Mouse (Mus musculus) left cerebral cortex, postnatal 25 days (tissue): ENCODE data around the gene Hsd17b11. TPM values are rescaled to one million over a fixed set of nuclear protein-coding genes. Genes with fewer than 3 reads are reported as not detected.
"Not testable (repeated sequence)": the region's sequence is repeated elsewhere in the genome, so short reads cannot be mapped to it uniquely, and the experiment has no call there.

Source experiments
- DNase-seq, 2 experiments: peaks; one replicate each; pipeline ENCODE4 v3.0.0; 2022; ENCODE audit warnings: low spot score in 2 of 2, mixed read lengths in 1 of 2
- intact Hi-C: fragments of 180-260 bp; cut with DNase I; formaldehyde crosslinking; loops from one replicate; pipeline ENCODE4 v1.15.1; 2025
- total RNA-seq, 2 experiments: library from RNA; stranded (reverse); gene quantifications; 2 replicates each; pipeline ENCODE4 v1.2.3; 2021

Hsd17b11 gene
- total RNA-seq, 2 experiments from 2014 or later, result 38.2 to 39.8 TPM

GRCm38 (mm10) chr5:103998739-103999138, 23.0 kb downstream of the Hsd17b11 start:
- intact Hi-C loops, result loop anchor here (1.0 to 2.0 kb wide), 2 partner anchors 41 to 342 kb away; no protein-coding TSS in a partner anchor
- DNase-seq, result peak; percentile 36

GRCm38 (mm10) chr5:103995181-103995580, 26.5 kb downstream of the Hsd17b11 start:
- peak in 1 of 2 experiments; percentile 37 for DNase-seq
- intact Hi-C loops, result no loop called here

GRCm38 (mm10) chr5:103994669-103995068, 27.1 kb downstream of the Hsd17b11 start:
- DNase-seq, result no peak
- intact Hi-C loops, result no loop called here

GRCm38 (mm10) chr5:103993601-103994000, 28.1 kb downstream of the Hsd17b11 start:
- intact Hi-C loops, result no loop called here

GRCm38 (mm10) chr5:103992831-103993230, 28.9 kb downstream of the Hsd17b11 start:
- intact Hi-C loops, result no loop called here
- no peak for DNase-seq

More at GRCm38 (mm10) chr5:103993601-103994000, 28.1 kb downstream of the Hsd17b11 start:
- no peak for DNase-seq

GRCm38 (mm10) chr5:103980705-103981560, 40.8 kb downstream of the Hsd17b11 start:
- DNase-seq, result no peak

DNA sequence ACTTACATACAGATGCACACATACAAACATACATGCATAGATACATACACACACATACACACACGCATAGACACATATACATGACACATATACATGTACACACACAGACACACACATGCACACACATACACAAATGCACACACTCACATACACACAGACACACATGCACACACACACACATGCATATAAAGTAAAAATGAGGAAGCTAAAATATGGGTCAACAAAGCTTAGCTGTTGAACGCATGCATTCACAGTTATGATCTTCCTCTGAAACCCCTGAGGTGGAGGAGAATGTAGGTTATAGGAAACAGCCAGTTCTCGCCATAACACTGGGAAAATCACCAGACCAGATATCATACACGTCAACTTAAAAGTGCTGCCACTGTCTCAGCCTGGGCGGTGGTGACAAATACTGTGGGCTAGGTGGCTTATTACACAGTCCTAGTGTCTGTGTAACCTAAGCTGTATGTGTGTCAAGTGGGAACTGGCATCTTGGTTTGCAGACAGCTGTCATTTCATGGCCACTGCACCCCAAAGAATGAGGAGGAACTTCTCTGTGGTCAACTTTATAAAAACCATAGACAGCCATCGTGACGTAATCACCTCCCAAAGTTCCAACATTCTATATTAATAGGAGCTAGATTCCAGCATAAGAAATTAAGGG, 43.7 kb downstream of the Hsd17b11 start:
- intact Hi-C loops, result no loop called here
- DNase-seq, result no peak

More at GRCm38 (mm10) chr5:103980705-103981560, 40.8 kb downstream of the Hsd17b11 start:
- intact Hi-C loops, result no loop called here

GRCm38 (mm10) chr5:103977297-103977696, 44.4 kb downstream of the Hsd17b11 start, which contains the start of gene Hsd17b13:
TSS of gene Hsd17b13 (minus strand) at chr5:103977410.
- DNase-seq, result no peak
- intact Hi-C loops, result no loop called here

- no peak for DNase-seq
- intact Hi-C loops, result no loop called here
Measured at GRCm38 (mm10) chr5:103975736-103976135, 46.0 kb downstream of the Hsd17b11 start.

GRCm38 (mm10) chr5:103972801-103973200, 48.9 kb downstream of the Hsd17b11 start:
- intact Hi-C loops, result no loop called here

GRCm38 (mm10) chr5:103972379-103972778, 49.3 kb downstream of the Hsd17b11 start:
- no peak for DNase-seq
- intact Hi-C loops, result no loop called here

More at GRCm38 (mm10) chr5:103972801-103973200, 48.9 kb downstream of the Hsd17b11 start:
- peak in 1 of 2 experiments; percentile 33 for DNase-seq

DNA sequence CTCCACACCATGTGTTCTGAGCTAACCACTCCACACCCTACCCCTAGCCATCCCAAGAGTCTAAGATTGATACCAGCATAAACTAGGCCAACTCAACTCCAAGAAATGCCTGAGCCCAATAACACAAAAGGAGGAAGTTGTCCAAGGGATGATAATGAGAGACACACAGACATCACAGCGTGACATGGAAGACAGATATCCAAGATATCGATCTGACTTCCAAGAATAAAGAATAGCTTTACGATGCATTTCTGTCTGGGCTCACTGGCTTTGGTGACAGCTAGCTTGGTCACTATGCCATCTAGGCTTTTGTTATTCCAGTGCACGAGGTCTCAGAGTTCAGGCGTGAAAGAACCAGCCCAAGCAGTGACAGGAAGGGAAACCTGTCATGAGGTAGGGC, 50.7 kb downstream of the Hsd17b11 start:
- intact Hi-C loops, result no loop called here
- DNase-seq, result no peak

- intact Hi-C loops, result no loop called here
- DNase-seq, result no peak
Measured at GRCm38 (mm10) chr5:103962935-103963429, 58.7 kb downstream of the Hsd17b11 start.

- peak; percentile 35 to 70 for DNase-seq
- intact Hi-C loops, result no loop called here
Measured at GRCm38 (mm10) chr5:103954638-103955037, 67.1 kb downstream of the Hsd17b11 start.

GRCm38 (mm10) chr5:103953135-103954083, 68.3 kb downstream of the Hsd17b11 start:
- peak in 1 of 2 experiments; percentile 61 for DNase-seq
- intact Hi-C loops, result no loop called here

DNA sequence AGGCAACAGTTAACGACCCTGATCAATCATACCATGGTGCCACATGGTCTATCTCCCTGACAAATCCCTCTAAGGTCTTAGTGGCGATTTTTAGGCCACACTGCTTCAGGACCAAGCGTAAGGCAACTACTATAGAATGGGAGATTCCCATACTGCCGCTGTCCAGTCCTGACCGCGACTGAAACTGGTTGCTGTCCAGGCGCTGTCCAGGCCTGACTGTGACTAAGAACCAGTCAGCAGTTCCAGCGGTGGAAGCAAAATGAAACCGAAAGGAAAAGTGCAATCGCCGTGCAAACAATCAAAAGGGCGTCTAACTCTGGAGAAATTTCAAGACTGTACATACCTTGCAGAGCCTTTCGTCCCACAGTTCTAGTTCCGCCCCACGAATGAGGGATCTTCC, 71.6 kb downstream of the Hsd17b11 start:
- intact Hi-C loops, DNase-seq: not testable (repeated sequence)

GRCm38 (mm10) chr5:103943183-103943582, 78.5 kb downstream of the Hsd17b11 start:
- intact Hi-C loops, result no loop called here

DNA sequence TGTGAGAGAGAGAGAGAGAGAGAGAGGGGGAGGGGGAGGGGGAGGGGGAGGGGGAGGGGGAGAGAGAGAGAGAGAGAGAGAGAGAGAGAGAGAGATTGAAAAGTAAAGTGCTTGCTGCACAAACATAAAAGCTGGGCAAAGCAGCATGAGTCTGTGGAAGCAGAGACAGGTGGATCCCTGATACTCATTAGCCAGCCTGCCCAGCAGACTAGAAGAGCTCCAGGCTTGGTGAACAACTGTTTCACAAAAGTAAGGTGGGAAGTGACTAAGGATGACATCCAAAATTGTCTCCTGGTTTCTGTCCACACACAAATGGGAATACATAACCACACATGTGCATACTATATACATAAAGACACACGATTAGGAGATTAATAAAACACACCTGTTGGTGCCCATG, 81.9 kb downstream of the Hsd17b11 start:
- DNase-seq, result no peak
- intact Hi-C loops, result no loop called here

More at GRCm38 (mm10) chr5:103943183-103943582, 78.5 kb downstream of the Hsd17b11 start:
- DNase-seq, result no peak
